Mouse (Mus musculus) layer of hippocampus, postnatal 36 days (tissue): ENCODE results near the gene Tnmd. TPM values are rescaled to one million over a fixed set of nuclear protein-coding genes. Genes with fewer than 3 reads are reported as not detected.
A peak's percentile ranks its signal among the peaks of the same experiment; 100 is the strongest.

Experiments used
- DNase-seq, 2 experiments: peaks; one replicate each; pipeline ENCODE4 v3.0.0; 2022
- total RNA-seq, 2 experiments: library from RNA; stranded (reverse); gene quantifications; 2 replicates each; pipeline ENCODE4 v1.2.3; 2021

Tnmd gene
- not detected for total RNA-seq

DNA sequence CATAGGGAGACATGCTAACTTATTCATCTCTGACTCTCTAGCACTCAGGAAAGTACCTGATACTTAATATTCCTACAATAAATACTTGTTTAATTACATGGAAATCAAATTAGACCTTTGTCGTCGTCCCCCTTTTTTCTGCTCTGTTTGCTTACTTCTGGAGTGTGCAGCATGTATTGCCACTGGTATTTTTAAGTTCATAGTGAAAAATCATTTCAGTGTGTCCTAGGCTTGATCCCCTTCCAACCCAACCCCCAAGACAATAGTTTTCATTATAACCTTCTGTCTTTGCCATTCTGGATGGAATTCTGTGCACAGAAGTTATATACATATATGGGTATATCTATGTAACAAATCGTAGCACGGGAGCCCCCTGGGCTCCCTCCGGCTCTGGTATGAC is at the start of gene Tnmd:
Tnmd (plus strand) TSS at position 301 of the 400 bp plus-strand sequence.
- DNase-seq = no peak

DNA sequence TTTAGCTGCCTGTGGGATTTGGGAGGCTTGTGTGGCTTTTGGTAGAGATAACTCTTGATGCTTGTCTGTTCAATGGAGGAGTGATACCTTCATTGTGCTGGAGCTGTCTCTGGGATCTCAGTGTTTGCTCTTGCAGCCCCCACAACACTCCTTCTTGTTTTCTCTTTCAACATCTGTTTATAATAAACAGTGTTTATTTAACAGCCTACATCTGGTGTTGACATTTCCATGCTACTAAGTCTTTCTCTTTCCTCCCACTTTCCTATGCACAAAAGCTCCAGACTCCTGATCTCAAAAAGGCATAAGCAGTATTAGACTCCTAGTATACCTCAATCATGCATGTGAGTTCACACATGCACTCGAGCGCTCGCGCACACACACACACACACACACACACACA is 2.9 kb downstream of the Tnmd start:
- DNase-seq = no peak

DNA sequence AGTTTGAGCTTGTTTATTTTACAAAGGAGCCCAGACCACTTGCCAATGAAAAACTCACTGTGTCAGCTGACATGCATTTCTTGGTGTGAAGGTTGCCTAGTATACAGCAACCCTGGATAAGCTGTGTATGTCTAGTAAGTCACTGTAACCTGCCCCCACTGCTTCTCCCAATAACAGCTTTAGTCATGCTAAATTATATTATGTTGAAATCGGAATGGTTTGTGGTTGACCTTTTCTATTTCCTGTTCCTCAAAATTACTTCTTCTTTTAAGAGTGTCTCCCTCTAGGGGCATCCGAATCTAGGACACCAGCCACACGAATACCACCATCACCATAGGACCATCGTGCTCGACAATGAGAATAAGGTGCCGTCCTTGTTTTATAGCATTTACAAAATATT is 19.0 kb downstream of the Tnmd start:
- no peak for DNase-seq

DNA sequence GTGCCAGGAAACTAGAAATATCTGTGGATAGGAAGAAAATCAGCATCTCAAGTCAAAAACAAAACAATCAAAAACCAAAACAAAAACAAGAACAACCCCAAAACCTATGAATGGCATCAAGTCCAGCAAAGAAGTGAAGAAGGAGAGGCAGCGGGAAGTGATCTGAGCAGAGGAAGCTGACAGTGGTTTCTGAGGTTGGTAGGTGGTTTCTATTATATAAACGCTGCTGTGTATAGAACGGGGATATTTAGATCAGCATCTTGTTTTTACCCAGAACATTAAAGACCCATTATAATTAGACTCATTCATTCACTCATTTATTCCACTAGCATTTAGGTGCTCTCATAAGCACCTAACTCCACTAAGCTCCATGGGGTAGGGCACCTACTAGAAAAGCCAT is 36.5 kb downstream of the Tnmd start:
- no peak for DNase-seq

DNA sequence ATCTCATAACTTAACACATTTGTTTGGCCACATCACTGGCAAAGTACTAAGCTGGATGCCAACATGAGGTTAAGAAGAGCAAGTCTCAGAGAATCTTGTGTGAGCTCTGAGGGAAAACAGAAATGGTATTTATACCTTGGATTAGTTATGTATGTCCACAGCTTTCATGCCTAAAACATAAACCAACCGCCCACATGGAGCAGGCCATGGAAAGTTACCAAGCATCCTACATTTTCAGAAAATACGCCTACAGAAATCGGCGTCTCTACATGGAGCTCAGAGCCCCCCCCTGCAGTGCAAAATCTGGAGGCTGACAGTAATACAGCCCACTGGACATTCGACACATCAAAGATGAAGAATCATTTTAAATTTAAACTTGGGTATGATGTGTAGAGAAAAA is 37.3 kb downstream of the Tnmd start:
- DNase-seq = no peak

DNA sequence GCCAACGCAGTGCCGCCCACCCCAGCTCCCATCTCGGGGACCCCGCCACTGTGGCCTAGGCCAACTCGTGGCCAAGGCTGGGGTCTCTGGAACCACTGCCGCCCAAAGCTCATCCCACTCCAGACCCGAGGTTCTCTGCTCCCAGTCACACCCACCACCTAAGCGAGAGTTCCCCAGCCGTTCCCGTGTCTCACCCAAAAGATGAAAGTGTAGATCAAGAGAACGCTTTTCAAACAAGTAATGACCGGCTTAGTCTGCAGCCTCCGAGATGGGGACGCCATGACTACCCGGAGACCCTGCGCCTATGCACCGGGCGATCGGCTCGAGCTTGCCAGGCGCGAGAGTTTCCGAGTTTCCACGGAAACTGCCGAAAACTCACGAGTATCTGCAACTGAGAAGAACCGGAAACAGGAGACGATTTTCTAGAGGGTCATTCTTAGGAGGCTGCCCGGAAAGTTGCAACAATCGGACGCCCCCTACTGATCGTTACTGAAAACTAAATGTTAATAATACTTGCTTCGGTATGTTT is 47.3 kb downstream of the Tnmd start, which contains the start of gene Tspan6:
Tspan6 (minus strand) TSS at position 416 of the 529 bp plus-strand sequence.
- DNase-seq = peak; percentile 78 to 80

DNA sequence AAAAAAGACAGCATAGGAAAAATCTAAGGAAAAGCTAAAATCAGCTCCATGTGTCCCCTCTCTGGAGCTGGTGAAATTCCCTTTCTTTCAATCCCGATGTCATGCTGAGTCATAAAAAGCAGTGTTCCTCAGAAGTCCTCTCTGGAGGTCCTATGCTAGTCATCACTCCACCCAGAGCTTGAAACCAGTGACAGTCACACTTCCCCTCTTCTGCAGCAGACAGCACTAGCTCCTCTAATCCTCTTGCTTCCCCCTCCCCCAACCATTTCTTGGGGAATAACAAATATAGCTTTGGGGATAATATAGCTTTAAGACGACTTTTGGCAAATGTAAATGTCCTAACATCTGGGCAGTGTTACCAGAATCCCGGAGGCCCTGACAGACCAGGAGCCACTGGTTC is 57.5 kb downstream of the Tnmd start, which contains the start of gene Srpx2:
Srpx2 (plus strand) TSS at position 166 of the 400 bp plus-strand sequence.
- no peak for DNase-seq

DNA sequence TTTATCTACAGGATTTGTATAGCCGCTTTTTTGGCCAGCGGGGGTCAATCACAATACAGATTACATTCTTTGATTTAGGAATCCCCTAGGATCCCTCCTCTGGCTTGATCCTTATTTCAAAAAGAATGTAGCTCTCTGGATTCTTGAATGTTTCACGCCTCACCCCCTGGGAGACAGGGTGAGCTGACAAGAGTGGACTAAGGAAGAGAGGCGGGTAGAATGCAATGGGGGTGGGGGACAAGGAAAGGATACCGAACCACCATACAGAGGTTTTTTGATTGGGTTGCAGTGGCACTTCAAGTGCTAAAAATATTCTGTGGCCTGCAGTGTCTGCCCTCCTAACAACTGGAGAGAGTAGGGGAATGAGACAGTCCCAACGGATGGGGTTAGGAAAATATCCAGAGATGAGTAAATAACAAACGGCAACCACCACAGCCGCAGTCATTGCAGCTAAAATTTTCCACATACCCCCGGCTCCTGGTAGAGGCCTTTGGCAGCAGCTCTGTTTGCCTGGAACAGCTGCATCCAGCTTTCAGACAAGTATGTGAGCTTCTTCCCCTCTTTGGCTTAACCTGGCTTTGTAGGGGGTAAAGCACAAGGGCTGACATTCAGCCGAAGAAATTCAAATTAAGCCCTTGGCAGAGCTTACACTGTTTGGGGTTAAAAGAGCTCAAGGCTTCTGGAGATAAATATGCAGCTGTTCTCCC is 60.8 kb downstream of the Tnmd start:
- DNase-seq = no peak

DNA sequence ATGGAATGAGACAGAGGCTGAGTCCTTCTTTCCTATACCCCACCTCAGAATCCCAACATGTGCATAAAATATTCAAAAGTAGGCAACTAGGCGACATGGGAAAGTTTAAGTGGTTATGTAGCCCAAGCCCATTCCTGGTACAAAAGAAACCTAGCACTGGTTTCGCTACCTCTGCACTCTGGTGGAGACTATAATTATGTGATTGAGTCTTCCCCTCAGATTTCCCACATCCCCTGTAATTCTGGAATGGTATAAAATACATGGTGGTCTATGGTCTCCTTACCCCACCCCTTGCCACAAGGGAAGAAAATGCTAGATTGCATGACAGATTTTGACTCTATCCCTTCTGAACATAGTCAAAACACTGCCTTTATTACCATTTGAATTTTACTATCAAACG is 62.2 kb downstream of the Tnmd start:
- DNase-seq = no peak

DNA sequence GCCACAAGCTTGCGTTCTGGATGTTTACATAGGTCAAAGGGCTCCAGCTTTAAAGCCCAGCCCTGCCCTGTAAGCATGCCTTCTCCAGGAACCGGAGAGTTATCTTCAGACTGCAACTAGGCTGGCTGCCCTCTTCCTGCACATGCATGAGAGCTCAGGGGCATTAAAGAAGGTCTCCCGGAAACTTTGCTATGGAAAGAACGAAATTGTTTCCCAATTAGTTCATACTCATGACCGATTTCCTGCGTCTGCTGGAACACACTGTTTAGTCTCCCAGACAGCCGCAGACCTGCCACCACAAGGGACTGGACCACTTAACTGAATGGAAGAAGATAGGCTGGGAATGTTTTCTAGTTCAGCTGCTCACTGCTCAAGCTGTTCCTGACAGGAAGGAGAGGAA is 63.4 kb downstream of the Tnmd start:
- DNase-seq = no peak

Other genes starting within 250 kb of the Tnmd start
- 10 to 100 TPM; 72.1 to 84.0 TPM for gene Pcdh19, start 162.0 kb upstream of the Tnmd start, total RNA-seq
- 10 to 100 TPM; 16.7 to 19.5 TPM for gene Tspan6, start 47.4 kb downstream of the Tnmd start, total RNA-seq
- gene Srpx2, start 57.4 kb downstream of the Tnmd start, total RNA-seq = under 1 TPM; 0.62 to 0.96 TPM
- gene Sytl4, start 130.8 kb downstream of the Tnmd start, total RNA-seq = 1 to 10 TPM; 1.3 to 1.7 TPM
- gene Cstf2, start 208.2 kb downstream of the Tnmd start, total RNA-seq = 100 to 1,000 TPM; 101 to 103 TPM